Mouse (Mus musculus) hindbrain, embryonic 12.5 days (tissue): ENCODE measurements around the gene 1700021F05Rik. TPM values are rescaled to one million over a fixed set of nuclear protein-coding genes. Genes with fewer than 3 reads are reported as not detected.
A peak's percentile ranks its signal among the peaks of the same experiment; 100 is the strongest.

ENCODE experiments used
- ATAC-seq: fragments of 200-750 bp; cut with Nextera tagmentation; 2 replicates; pipeline ENCODE4 v1.8.0; 2017; ENCODE audit warnings: moderate TSS enrichment; ENCODE audit not compliant: low FRiP score
- H3K27ac ChIP-seq: fragments of 300-500 bp; sonication (generic); 2 replicates; pipeline ENCODE4 v1.5.1; 2016; ENCODE audit warnings: mild to moderate bottlenecking
- H3K27me3 ChIP-seq: fragments of 300-500 bp; sonication (generic); 2 replicates; pipeline ENCODE4 v1.6.1; 2016; ENCODE audit warnings: mild to moderate bottlenecking
- H3K36me3 ChIP-seq: fragments of 300-500 bp; sonication (generic); 2 replicates; pipeline ENCODE4 v1.6.1; 2016; ENCODE audit warnings: mild to moderate bottlenecking
- H3K4me1 ChIP-seq: fragments of 300-500 bp; sonication (generic); 2 replicates; pipeline ENCODE4 v1.6.1; 2016
- H3K4me2 ChIP-seq: fragments of 300-500 bp; sonication (generic); replicated peaks from 2 replicates; pipeline ENCODE4 v1.6.1; 2016; ENCODE audit warnings: mild to moderate bottlenecking
- H3K4me3 ChIP-seq: fragments of 300-500 bp; sonication (generic); 2 replicates; pipeline ENCODE4 v1.5.1; 2016; ENCODE audit warnings: mild to moderate bottlenecking
- H3K9ac ChIP-seq: fragments of 300-500 bp; sonication (generic); 2 replicates; pipeline ENCODE4 v1.6.1; 2016; ENCODE audit warnings: mild to moderate bottlenecking, moderate library complexity
- H3K9me3 ChIP-seq: fragments of 300-500 bp; sonication (generic); replicated peaks from 2 replicates; pipeline ENCODE4 v1.6.1; 2016; ENCODE audit warnings: mild to moderate bottlenecking
- WGBS: fragments of 180-500 bp; shearing (Covaris S2); methylation state at CpG from one replicate; pipeline ENCODE4 v1.1.7; 2016; 5-methylcytosine and 5-hydroxymethylcytosine counted together
- polyA plus RNA-seq: library from polyadenylated mRNA; unstranded; fragments of >200 nt; fragmentation: Nextera tagmentation; extraction: Ambion mirVana; gene quantifications from 2 replicates; pipeline ENCODE4 v1.2.1, GENCODE M21; 2016

The 1700021F05Rik gene
- polyA plus RNA-seq, 1 experiment from 2014 or later, result 53.7 TPM

DNA sequence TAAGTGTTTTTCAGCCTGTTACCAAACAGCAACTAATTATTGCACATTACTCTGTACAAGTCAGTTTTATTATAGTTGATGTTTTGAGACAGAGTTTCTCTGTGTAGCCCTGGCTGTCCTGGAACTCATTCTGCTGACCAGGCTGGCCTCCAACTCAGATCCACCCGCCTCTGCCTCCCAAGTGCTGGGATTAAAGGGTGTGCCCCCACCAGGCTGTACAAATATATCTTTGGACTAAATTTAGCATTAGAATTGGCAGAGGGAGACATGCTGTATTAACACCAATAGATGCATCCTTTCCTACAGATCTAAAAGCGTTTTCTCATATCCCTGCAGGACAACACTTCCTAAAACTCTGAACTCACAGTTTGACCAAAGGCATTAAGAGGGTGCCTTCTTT is 33.6 kb upstream of the 1700021F05Rik start:
- H3K4me2 ChIP-seq, result no peak overlapping the region
- H3K4me3 ChIP-seq, result no peak overlapping the region
- no peak overlapping the region for H3K9ac ChIP-seq
- peaks cover 9% of the 10 kb centered on the region for H3K27me3 ChIP-seq
- ATAC-seq, result no peak
- H3K4me1 ChIP-seq, result peaks cover 7% of the 10 kb centered on the region; the same call in 1 of the 2 replicates
- WGBS, result 80% methylated on average over 2 of the region's 2 CpGs
- H3K27ac ChIP-seq, result no peak overlapping the region
- no peaks in the 10 kb centered on the region for H3K9me3 ChIP-seq
- H3K36me3 ChIP-seq, result no peaks in the 10 kb centered on the region

DNA sequence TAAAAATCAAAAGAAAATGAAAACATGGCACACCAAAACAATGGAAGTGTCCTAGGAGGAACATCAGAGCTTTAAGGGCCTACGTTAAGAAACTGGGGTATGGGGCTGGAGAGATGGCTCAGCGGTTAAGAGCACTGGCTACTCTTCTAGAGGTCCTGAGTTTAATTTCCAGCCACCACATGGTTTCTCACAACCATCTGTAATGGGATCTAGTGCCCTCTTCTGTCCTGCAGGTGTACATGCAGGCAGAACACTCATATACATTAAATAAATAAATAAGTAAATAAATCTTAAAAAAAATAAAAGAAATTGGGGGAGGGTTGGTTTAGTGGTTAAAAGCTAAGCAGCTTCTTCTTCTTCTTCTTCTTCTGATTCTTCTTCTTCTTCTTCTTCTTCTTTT is 20.5 kb upstream of the 1700021F05Rik start:
- ATAC-seq, result no peak
- Histone ChIP-seq H3K4me1 (no peaks in the 10 kb centered on the region), H3K36me3 (no peaks in the 10 kb centered on the region), H3K9ac (no peak overlapping the region), H3K4me3 (no peak overlapping the region), H3K4me2 (no peak overlapping the region), H3K27me3 (no peaks in the 10 kb centered on the region), H3K9me3 (no peaks in the 10 kb centered on the region), H3K27ac (no peak overlapping the region)
- 93% methylated on average over 2 of the region's 2 CpGs for WGBS

DNA sequence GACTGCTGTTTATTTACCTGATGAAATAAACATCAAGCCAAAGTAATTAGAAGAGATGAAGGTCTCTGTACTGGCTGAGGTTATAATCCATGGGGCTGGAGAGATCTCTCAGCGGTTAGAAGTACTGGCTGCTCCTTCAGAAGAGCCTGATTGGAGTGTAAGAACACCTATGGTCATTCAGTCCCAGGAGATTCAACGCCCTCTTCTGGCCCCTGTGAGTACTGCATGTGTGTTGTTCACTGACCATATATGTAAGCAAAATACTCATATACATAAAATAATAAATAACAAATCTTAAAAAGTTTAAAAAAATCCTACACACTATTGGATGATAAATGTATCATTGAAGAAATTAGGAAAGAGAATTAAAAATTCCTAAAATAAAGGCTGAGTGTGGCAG is 20.0 kb upstream of the 1700021F05Rik start:
- Histone ChIP-seq H3K4me3 (no peak overlapping the region), H3K27ac (no peak overlapping the region), H3K27me3 (no peaks in the 10 kb centered on the region), H3K4me2 (no peak overlapping the region), H3K4me1 (no peaks in the 10 kb centered on the region), H3K9ac (no peak overlapping the region), H3K9me3 (no peaks in the 10 kb centered on the region), H3K36me3 (no peaks in the 10 kb centered on the region)
- 35% methylated on average over 2 of the region's 2 CpGs for WGBS
- no peak for ATAC-seq

DNA sequence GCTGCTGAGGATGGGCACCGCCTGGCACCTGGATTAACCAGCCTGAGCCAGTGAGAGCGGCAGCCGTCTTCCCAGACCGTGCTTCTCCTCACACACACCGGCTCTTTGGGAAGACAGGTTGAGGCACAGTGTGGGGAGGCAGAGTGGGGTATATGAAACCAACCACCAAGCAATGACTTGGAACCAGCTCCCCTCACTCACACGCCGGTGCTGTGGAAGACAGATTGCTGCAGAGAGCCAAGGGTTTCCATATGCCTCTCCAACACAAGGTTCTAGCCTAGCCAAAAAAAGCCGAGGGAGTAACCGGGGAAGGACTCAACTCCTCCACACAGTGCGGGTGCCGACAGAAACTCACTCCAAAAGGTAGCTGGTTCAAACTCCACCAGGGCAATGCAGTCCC is 18.5 kb upstream of the 1700021F05Rik start:
- no peaks in the 10 kb centered on the region for H3K36me3 ChIP-seq
- H3K9me3 ChIP-seq, result no peaks in the 10 kb centered on the region
- H3K4me2 ChIP-seq, result no peak overlapping the region
- H3K4me1 ChIP-seq, result no peaks in the 10 kb centered on the region
- no peaks in the 10 kb centered on the region for H3K27me3 ChIP-seq
- no peak overlapping the region for H3K4me3 ChIP-seq
- no peak overlapping the region for H3K9ac ChIP-seq
- WGBS, result 81% methylated on average over 11 of the region's 11 CpGs
- ATAC-seq, result no peak
- H3K27ac ChIP-seq, result no peak overlapping the region

DNA sequence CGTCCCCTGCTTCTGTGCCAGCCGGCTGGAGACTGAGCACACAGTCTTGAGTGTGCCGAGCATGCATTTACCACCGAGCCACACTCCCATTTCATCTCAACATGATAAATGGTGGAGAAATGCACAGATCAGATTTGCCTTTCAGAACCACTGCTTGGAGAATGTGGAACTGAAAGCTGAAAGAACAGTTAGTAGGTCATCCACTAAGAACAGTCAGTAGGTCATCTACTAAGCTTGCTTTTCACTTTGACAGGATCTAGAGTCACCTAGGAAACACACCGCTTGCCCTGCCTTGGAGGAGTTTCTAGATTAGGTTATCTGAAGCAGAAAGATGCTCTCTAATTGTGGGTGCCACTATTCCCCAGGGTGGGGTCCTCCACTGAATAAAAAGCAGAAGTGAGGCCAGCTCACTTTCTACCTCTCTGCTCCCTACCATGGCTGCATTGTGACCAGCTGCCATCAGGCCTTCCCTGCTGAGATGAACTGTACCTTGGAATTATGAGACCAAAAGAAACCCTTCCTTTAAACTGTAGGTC is 16.9 kb upstream of the 1700021F05Rik start:
- no peaks in the 10 kb centered on the region for H3K4me1 ChIP-seq
- no peak overlapping the region for H3K4me2 ChIP-seq
- no peaks in the 10 kb centered on the region for H3K36me3 ChIP-seq
- ATAC-seq, result no peak
- 92% methylated on average over 5 of the region's 5 CpGs for WGBS
- H3K27ac ChIP-seq, result no peak overlapping the region
- no peaks in the 10 kb centered on the region for H3K27me3 ChIP-seq
- no peak overlapping the region for H3K9ac ChIP-seq
- no peaks in the 10 kb centered on the region for H3K9me3 ChIP-seq
- no peak overlapping the region for H3K4me3 ChIP-seq

DNA sequence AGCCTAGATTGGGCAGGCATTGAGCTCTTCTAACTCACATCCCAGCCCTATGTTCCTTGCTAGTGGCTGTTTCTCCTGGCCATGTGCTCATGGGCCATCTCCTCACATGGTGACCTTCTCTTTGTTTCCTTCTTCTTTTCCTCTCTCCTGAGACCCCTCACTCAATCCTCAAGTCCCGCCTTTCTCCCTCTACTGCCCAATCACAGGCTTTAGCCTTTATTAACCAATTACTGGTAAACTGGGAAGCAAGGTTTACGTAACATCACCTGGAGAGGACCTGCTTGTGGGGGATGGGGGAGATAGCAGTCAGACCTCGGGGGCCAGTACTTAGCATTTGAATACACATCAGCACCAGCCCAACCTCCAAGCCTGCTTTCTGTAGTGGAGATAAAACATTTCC is 10.6 kb upstream of the 1700021F05Rik start:
- H3K27me3 ChIP-seq, result no peaks in the 10 kb centered on the region
- ATAC-seq, result no peak
- no peaks in the 10 kb centered on the region for H3K36me3 ChIP-seq
- no peak overlapping the region for H3K4me2 ChIP-seq
- 29% methylated on average over 3 of the region's 3 CpGs for WGBS
- H3K9ac ChIP-seq, result no peak overlapping the region
- H3K4me3 ChIP-seq, result no peak overlapping the region
- H3K27ac ChIP-seq, result no peak overlapping the region
- H3K9me3 ChIP-seq, result no peaks in the 10 kb centered on the region
- H3K4me1 ChIP-seq, result peaks cover 6% of the 10 kb centered on the region; the same call in 1 of the 2 replicates

DNA sequence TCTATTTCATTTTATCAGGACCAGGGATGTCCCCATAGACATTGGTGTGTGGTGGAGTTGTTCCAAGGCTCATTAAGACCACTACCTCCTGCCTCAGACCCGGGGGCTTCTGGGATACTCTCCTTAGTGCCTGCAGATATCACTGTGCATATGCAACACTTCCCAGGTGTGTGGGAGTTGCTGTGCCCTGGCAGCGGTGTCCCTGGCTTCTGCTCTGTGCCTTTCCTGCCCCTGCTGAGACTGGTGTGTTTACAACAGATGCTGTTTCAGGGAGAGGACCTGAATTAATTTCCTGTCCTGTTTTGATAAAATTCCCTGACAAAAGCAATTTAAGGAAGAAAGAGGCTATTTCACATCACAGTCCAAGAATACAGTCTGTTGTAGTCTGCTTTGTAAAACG is 10.1 kb upstream of the 1700021F05Rik start:
- Histone ChIP-seq H3K27me3 (no peaks in the 10 kb centered on the region), H3K9ac (no peak overlapping the region), H3K4me1 (peaks cover 6% of the 10 kb centered on the region; the same call in 1 of the 2 replicates), H3K36me3 (no peaks in the 10 kb centered on the region), H3K9me3 (no peaks in the 10 kb centered on the region), H3K27ac (no peak overlapping the region), H3K4me3 (no peak overlapping the region), H3K4me2 (no peak overlapping the region)
- 32% methylated on average over 3 of the region's 3 CpGs for WGBS
- ATAC-seq, result no peak

DNA sequence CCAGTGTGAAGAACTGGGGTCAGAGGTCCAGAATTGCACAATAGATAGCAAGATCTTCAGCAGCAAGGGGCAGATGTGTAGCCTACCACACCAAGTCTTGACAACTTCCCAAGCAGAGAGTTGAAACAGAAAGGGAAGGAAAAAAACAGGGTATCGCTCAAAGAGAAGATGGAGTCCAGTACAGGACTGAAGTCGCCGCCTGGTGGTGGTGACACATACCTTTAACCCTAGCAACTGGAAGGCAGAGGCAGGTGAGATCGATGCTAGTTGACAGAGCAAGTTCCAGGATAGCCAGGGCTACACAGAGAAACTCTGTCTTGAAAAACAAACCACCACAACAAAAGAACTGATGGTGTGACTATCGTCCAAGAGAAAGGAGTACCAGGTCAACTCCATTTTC is 8.6 kb upstream of the 1700021F05Rik start:
- Histone ChIP-seq H3K9me3 (no peaks in the 10 kb centered on the region), H3K4me1 (peaks cover 6% of the 10 kb centered on the region; the same call in 1 of the 2 replicates), H3K36me3 (no peaks in the 10 kb centered on the region), H3K4me3 (no peak overlapping the region), H3K27me3 (no peaks in the 10 kb centered on the region), H3K27ac (no peak overlapping the region), H3K9ac (no peak overlapping the region), H3K4me2 (no peak overlapping the region)
- 57% methylated on average over 5 of the region's 5 CpGs for WGBS
- ATAC-seq, result no peak

DNA sequence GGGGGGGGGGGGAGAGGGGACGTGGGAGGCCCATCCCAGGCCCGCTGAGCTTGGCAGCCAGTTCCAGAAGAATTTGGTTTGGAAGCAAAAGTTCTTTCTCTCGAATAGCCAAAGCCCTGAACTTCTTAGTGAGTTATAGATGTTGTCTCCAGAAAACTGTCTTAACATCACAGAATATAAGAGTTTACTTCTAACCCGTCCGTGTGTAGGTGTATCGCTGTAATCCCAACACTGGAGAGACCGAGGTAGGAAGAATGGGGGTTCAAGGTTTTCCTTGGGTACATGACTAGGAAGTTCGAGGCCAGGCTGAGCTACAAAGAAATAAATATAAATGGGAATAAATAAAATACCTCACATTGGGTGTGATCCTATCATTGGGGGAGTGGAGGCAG is 355 bp upstream of the 1700021F05Rik start:
- peak overlapping the region; percentile 67 for H3K4me2 ChIP-seq

DNA sequence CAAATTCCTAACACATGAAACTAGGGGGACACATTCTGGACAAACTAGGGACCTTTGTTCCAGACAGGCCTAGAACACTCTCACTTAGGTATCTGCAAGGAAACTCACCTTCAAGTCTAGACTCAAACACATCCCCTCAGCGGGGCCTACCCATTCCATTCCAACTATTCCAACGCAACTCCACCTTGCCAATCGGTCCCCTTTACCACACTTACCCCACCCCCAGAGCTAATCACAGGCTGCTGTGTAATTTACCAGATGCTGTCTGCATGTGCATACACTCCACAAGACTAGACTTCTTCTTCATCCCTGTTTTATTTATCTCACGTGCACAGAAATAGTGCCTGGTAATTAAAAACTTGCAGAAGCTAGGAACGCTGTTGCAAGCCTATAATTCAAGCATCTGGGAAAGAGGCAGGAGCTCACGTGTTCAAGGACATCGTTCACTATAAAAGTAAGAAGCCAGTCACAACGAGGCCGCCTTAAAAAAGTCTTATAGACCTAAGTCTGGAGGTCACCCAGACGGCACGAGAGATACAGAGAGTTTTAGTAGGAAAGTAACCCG is 966 bp downstream of the 1700021F05Rik start:
- peak overlapping the region; percentile 85 for H3K4me3 ChIP-seq
- H3K9me3 ChIP-seq, result no peaks in the 10 kb centered on the region
- no peak overlapping the region for H3K27ac ChIP-seq
- peaks cover 9% of the 10 kb centered on the region for H3K36me3 ChIP-seq
- peak overlapping the region; percentile 67 for H3K4me2 ChIP-seq
- no peaks in the 10 kb centered on the region for H3K27me3 ChIP-seq
- H3K4me1 ChIP-seq, result peaks cover 14% of the 10 kb centered on the region
- ATAC-seq, result no peak
- H3K9ac ChIP-seq, result peak overlapping the region; percentile 94
- WGBS, result 26% methylated on average over 12 of the region's 12 CpGs

More for the DNA sequence above, 355 bp upstream of the 1700021F05Rik start:
- H3K4me1 ChIP-seq, result peaks cover 14% of the 10 kb centered on the region
- no peaks in the 10 kb centered on the region for H3K9me3 ChIP-seq
- H3K27me3 ChIP-seq, result no peaks in the 10 kb centered on the region
- H3K36me3 ChIP-seq, result peaks cover 4% of the 10 kb centered on the region
- peak overlapping the region; percentile 94; the same call in 1 of the 2 replicates for H3K9ac ChIP-seq
- no peak overlapping the region for H3K27ac ChIP-seq
- 49% methylated on average over 7 of the region's 8 CpGs for WGBS
- H3K4me3 ChIP-seq, result peak overlapping the region; percentile 85
- peak; percentile 32; the same call in 1 of the 2 replicates for ATAC-seq

DNA sequence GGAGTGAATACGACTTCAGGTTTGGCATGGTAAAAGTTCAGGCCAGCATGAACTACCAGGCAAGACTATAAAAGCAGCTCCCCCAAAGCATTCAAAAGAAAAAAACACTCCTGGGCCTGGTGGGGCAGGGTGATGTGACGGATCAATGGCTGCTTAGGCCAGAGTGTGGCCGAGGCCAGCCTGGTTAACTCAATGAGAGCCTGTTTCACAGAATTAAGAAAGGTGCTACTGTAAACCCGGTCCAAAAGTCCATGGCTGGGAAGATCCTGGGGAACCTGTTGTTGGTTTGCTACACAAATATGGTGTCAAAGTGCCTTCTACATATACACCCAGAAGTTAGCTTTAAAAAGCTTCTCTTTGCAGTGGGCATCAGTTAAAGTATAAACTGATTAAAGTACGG is 2.0 kb downstream of the 1700021F05Rik start:
- no peak overlapping the region for H3K9ac ChIP-seq
- no peaks in the 10 kb centered on the region for H3K9me3 ChIP-seq
- H3K36me3 ChIP-seq, result peaks cover 9% of the 10 kb centered on the region
- H3K27ac ChIP-seq, result no peak overlapping the region
- WGBS, result 92% methylated on average over 5 of the region's 5 CpGs
- peaks cover 14% of the 10 kb centered on the region for H3K4me1 ChIP-seq
- H3K4me3 ChIP-seq, result no peak overlapping the region
- no peak overlapping the region for H3K4me2 ChIP-seq
- no peaks in the 10 kb centered on the region for H3K27me3 ChIP-seq
- ATAC-seq, result no peak

DNA sequence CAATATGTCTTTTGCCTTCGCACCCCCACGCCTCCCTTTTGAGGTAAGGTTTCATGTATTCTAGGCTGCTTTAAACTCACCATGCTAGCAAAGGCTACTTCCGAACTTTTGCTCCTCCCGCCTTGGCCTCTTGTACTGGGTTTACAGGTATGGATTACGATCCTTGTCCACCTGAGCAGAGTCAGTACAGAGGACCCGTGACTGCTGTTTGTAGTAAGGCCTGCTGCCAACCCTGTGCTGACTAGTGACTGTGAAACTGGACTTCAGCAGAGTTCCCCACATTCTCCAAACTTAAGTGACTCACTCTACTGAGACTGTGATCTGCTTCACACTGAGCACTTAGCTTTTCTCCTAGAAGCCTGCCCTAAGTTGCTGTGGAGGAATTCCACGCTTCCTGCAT is 3.1 kb downstream of the 1700021F05Rik start:
- no peaks in the 10 kb centered on the region for H3K27me3 ChIP-seq
- H3K4me2 ChIP-seq, result no peak overlapping the region
- H3K36me3 ChIP-seq, result peaks cover 14% of the 10 kb centered on the region
- no peak overlapping the region for H3K4me3 ChIP-seq
- no peak overlapping the region for H3K9ac ChIP-seq
- peaks cover 14% of the 10 kb centered on the region for H3K4me1 ChIP-seq
- 95% methylated on average over 7 of the region's 7 CpGs for WGBS
- no peaks in the 10 kb centered on the region for H3K9me3 ChIP-seq
- ATAC-seq, result no peak
- no peak overlapping the region for H3K27ac ChIP-seq

DNA sequence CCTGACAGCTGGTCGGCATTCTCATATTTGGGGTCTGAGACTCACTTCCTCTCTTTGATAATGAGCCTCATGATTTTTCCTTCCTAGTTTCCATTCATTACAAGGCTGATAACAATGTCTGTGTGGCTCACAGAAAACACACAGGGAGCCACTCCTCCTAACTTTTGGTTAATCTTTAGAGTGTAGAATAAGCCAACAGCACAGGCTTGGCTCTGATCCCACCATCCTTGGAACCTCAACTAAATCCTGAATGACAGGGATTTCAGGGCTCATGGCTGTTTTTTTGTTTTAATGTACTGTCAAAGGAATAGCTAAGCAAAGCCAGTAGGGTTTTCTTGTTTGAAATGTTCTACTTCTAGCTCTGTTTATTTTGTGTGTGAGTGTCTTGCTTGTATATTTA is 6.4 kb downstream of the 1700021F05Rik start:
- Histone ChIP-seq H3K9me3 (no peaks in the 10 kb centered on the region), H3K27ac (no peak overlapping the region), H3K4me1 (peaks cover 5% of the 10 kb centered on the region), H3K27me3 (no peaks in the 10 kb centered on the region), H3K9ac (no peak overlapping the region), H3K36me3 (peaks cover 45% of the 10 kb centered on the region), H3K4me3 (no peak overlapping the region), H3K4me2 (no peak overlapping the region)
- ATAC-seq, result no peak
- 88% methylated on average over 1 of the region's 1 CpGs for WGBS
